Mouse (Mus musculus) heart, embryonic 14.5 days (tissue): ENCODE measurements around the gene Ptbp3. TPM values are rescaled to one million over a fixed set of nuclear protein-coding genes. Genes with fewer than 3 reads are reported as not detected.

Experiments used
- ATAC-seq: fragments of 200-750 bp; cut with Nextera tagmentation; 2 replicates; pipeline ENCODE4 v1.8.0; 2017; ENCODE audit warnings: low read depth, moderate TSS enrichment; ENCODE audit not compliant: insufficient number of reproducible peaks, insufficient read depth, low FRiP score
- H3K27ac ChIP-seq, 2 experiments: fragments of 200-500 bp in 1 of 2; fragments of 300-500 bp in 1 of 2; sonication (generic) in 1 of 2; replicated peaks in 1 of 2; 2 replicates each; pipeline ENCODE4 v1.5.1; 2012 to 2014; ENCODE audit warnings: low read depth in 2 of 2, low read length in 2 of 2, control low read depth in 1 of 2, mild to moderate bottlenecking in 1 of 2, mixed read lengths in 1 of 2; ENCODE audit not compliant: control insufficient read depth in 1 of 2, insufficient read depth in 1 of 2
- H3K27me3 ChIP-seq: fragments of 300-500 bp; sonication (generic); 2 replicates; pipeline ENCODE4 v1.6.1; 2014; ENCODE audit warnings: mild to moderate bottlenecking, low read length, control low read depth; ENCODE audit not compliant: control insufficient read depth, insufficient read depth
- H3K36me3 ChIP-seq: fragments of 300-500 bp; sonication (generic); 2 replicates; pipeline ENCODE4 v1.6.1; 2014; ENCODE audit warnings: mild to moderate bottlenecking, control low read depth, low read length, mixed read lengths; ENCODE audit not compliant: control insufficient read depth, insufficient read depth
- H3K4me1 ChIP-seq, 2 experiments: fragments of 200-500 bp in 1 of 2; fragments of 300-500 bp in 1 of 2; sonication (generic) in 1 of 2; 2 replicates each; pipeline ENCODE4 v1.6.1; 2012 to 2014; ENCODE audit warnings: low read length in 2 of 2, control low read depth in 1 of 2, mixed read lengths in 1 of 2; ENCODE audit not compliant: control insufficient read depth in 2 of 2, insufficient read depth in 2 of 2
- H3K4me2 ChIP-seq: fragments of 300-500 bp; sonication (generic); 2 replicates; pipeline ENCODE4 v1.6.1; 2014; ENCODE audit warnings: mild to moderate bottlenecking, low read length
- H3K4me3 ChIP-seq, 2 experiments: fragments of 200-500 bp in 1 of 2; fragments of 300-500 bp in 1 of 2; sonication (generic) in 1 of 2; 2 replicates each; pipeline ENCODE4 v1.5.1; 2012 to 2014; ENCODE audit warnings: low read length in 2 of 2, mild to moderate bottlenecking in 2 of 2, control low read depth in 1 of 2, low read depth in 1 of 2, moderate library complexity in 1 of 2; ENCODE audit not compliant: control insufficient read depth in 1 of 2, insufficient read depth in 1 of 2
- H3K9ac ChIP-seq: fragments of 300-500 bp; sonication (generic); 2 replicates; pipeline ENCODE4 v1.6.1; 2014; ENCODE audit warnings: mild to moderate bottlenecking, low read length
- H3K9me3 ChIP-seq: fragments of 300-500 bp; sonication (generic); 2 replicates; pipeline ENCODE4 v1.6.1; 2016; ENCODE audit warnings: low read length, control low read depth; ENCODE audit not compliant: control insufficient read depth
- WGBS: fragments of 180-500 bp; shearing (Covaris S2); extraction: QIAGEN DNeasy Blood & Tissue Kit; methylation state at CpG from one replicate; pipeline ENCODE4 v1.1.7; 2014; 5-methylcytosine and 5-hydroxymethylcytosine counted together
- polyA plus RNA-seq: library from polyadenylated mRNA; unstranded; fragments of >200 nt; fragmentation: Nextera tagmentation; extraction: Ambion mirVana; gene quantifications from 2 replicates; pipeline ENCODE4 v1.2.1, GENCODE M21; 2014

Ptbp3 gene
- polyA plus RNA-seq, 1 experiment from 2014 or later, result 37.7 TPM

DNA sequence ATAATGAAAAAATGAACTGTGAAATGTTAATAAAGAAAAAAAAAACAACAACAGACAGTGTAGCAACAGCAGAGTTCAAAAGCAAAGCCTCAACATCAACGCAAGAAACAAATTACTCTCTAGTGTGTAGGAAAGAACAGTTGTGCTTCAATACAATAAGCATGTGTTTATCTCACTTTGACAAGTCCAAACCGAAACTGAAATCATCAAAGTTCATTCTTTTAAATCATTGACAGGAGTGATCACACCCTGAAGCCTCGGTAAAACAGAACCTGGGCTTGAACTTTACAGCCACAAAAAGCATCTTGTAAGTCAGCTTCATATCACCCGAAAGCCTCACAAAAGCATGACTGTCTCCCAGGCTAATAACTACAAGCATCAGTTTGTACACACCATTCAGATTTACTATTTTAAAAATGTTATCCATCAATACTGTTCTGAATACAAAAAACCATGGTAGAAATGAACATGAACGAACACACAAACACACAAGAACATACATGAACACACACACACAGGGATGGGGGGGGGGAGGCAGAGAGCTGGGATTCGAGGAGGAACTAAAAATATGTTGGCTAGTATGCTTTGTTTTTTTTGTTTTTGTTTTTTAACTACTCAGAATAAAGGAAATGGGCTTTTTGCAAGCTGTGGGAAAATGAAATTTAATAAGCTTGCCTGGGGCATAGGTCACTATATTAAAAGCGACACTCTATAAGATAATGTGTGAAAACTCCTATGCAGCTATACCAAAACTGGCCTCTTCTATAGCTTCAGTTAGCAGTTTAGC is 2.7 kb downstream of the Ptbp3 start:
- H3K4me2 ChIP-seq, result peak overlapping the region; percentile 93
- WGBS, result 51% methylated on average over 7 of the region's 7 CpGs
- no peak overlapping the region for H3K27ac ChIP-seq
- H3K9ac ChIP-seq, result no peak overlapping the region; the same call in 1 of the 2 replicates
- no peak for ATAC-seq
- no peaks in the 10 kb centered on the region for H3K27me3 ChIP-seq
- peaks cover 0 to 25% of the 10 kb centered on the region in 2 experiments; a peak in 2 of 4 replicates for H3K4me1 ChIP-seq
- H3K9me3 ChIP-seq, result no peaks in the 10 kb centered on the region
- H3K36me3 ChIP-seq, result no peaks in the 10 kb centered on the region
- peak overlapping the region in 1 of 2 experiments; percentile 95; a peak in 1 of 4 replicates for H3K4me3 ChIP-seq

DNA sequence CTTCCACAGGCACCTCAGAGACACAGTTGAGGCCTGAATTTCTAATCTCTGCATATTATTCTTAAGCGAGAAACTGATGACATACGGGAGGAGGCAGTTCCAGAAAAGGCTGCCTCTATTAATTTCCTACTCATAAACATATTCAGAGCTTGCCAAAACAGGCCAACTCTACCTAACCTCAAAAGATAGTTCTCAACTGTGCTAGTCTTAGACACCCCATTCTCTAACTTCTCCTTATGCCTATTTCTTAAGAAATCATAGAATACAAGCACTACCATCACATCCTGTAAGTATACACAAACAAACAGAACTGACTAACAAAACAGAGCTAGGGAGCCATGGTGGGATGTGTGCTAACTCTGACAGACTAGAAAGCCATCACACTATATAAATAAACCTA is 4.5 kb downstream of the Ptbp3 start:
- Histone ChIP-seq H3K4me2 (no peak overlapping the region), H3K4me1 (peaks cover 0 to 24% of the 10 kb centered on the region in 2 experiments; a peak in 2 of 4 replicates), H3K4me3 (no peak overlapping the region), H3K36me3 (no peaks in the 10 kb centered on the region), H3K9ac (no peak overlapping the region), H3K27me3 (no peaks in the 10 kb centered on the region), H3K9me3 (no peaks in the 10 kb centered on the region), H3K27ac (no peak overlapping the region)
- WGBS, result 57% methylated on average over 2 of the region's 2 CpGs
- no peak for ATAC-seq

DNA sequence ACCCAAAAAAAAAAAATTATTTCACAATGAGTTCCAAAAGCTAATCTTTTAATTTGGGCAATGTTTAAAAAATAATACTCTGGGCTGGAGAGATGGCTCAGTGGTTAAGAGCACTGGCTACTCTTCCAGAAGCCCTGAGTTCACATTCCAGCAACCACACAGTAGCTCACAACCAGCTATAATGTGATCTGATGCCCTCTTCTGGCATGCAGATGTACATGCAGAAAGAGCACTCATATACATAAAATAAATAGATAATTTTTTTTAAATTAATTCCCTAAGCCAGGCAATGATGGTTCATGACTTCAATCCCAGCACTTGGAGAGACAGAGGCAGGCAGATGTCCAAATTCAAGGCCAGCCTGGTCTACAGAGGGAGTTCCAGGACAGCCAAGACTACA is 6.2 kb downstream of the Ptbp3 start:
- Histone ChIP-seq H3K27me3 (no peaks in the 10 kb centered on the region), H3K9ac (no peak overlapping the region), H3K4me3 (no peak overlapping the region), H3K4me2 (no peak overlapping the region), H3K27ac (no peak overlapping the region), H3K36me3 (no peaks in the 10 kb centered on the region), H3K4me1 (peaks cover 0 to 23% of the 10 kb centered on the region in 2 experiments; a peak in 2 of 4 replicates), H3K9me3 (no peaks in the 10 kb centered on the region)
- no peak for ATAC-seq

DNA sequence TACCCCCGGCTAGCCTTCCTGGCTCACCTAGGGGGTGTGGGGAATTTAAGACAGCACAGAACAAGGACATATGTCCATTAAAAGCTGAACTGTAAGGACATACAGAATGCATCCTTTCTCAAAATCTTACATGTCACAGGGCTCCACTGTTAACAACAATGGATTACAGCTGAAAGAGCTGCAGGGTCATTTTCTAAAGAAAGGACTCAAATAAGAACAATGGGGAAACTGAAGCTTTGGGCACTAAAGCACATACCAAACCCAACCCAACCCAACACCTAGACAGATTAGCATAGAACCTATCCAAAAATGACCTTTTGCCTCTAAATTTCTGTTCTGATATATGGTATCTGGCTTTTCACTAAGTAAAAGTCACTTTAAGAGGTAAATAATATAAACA is 12.9 kb downstream of the Ptbp3 start:
- 93% methylated on average over 1 of the region's 1 CpGs for WGBS
- no peak overlapping the region for H3K4me2 ChIP-seq

GRCm38 (mm10) chr4:59535624-59536023 is 13.5 kb downstream of the Ptbp3 start:
- no peak for ATAC-seq
- Histone ChIP-seq H3K9ac (no peak overlapping the region), H3K4me1 (peaks cover 0 to 11% of the 10 kb centered on the region in 2 experiments; a peak in 2 of 4 replicates), H3K27ac (no peak overlapping the region), H3K27me3 (no peaks in the 10 kb centered on the region), H3K36me3 (no peaks in the 10 kb centered on the region), H3K9me3 (no peaks in the 10 kb centered on the region), H3K4me3 (no peak overlapping the region), H3K4me2 (no peak overlapping the region)

More for the DNA sequence above, 12.9 kb downstream of the Ptbp3 start:
- ATAC-seq, result no peak
- Histone ChIP-seq H3K9ac (no peak overlapping the region), H3K4me3 (no peak overlapping the region), H3K4me1 (peaks cover 0 to 11% of the 10 kb centered on the region in 2 experiments; a peak in 2 of 4 replicates), H3K27me3 (no peaks in the 10 kb centered on the region), H3K36me3 (no peaks in the 10 kb centered on the region), H3K27ac (no peak overlapping the region), H3K9me3 (no peaks in the 10 kb centered on the region)

DNA sequence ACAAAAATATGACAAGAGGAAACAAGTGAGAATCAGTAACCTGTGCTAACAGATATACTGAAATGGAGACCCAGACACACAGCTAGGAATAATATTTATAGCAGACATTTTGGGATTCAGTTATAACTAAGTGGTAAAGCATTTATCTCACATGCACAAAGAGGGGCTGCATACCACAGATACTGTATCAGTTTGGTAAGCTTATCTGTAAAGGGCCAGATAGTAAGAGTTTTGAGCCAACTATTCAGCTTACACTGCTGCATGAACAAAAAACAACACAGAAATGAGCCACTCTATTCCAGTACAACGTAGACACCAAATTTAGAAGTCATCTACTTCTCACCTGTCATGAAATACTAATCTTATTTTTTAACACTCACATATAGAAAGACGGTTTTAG is 15.9 kb downstream of the Ptbp3 start:
- no peak for ATAC-seq
- WGBS, result 8% methylated on average over 2 of the region's 2 CpGs
- H3K4me2 ChIP-seq, result peak overlapping the region; percentile 18; the same call in 1 of the 2 replicates
- H3K27me3 ChIP-seq, result no peaks in the 10 kb centered on the region
- peak overlapping the region in 1 of 2 experiments; percentile 47; a peak in 2 of 4 replicates for H3K27ac ChIP-seq
- H3K9me3 ChIP-seq, result no peaks in the 10 kb centered on the region
- H3K36me3 ChIP-seq, result no peaks in the 10 kb centered on the region
- H3K4me3 ChIP-seq, result no peak overlapping the region
- no peak overlapping the region for H3K9ac ChIP-seq
- peaks cover 0 to 14% of the 10 kb centered on the region in 2 experiments; a peak in 2 of 4 replicates for H3K4me1 ChIP-seq

DNA sequence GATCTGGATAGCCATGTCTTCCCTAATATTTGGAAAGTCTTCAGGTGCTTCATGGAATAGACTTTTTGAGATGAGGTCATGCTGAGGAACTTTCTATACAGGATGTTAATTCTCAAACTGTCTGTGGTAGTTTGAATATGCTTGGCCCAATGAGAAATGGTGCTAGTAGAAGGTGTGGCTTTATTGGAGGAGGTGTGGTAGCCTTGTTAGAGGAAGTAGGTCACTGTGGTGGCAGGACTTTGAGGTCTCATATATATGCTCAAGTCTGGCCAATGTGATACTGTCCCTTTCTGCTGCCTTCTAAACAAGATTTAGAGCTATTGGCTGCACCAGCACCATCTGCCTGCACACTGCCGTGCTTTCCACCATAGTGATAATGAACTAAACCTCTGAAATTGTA is 18.0 kb downstream of the Ptbp3 start:
- no peak overlapping the region for H3K4me3 ChIP-seq
- no peak for ATAC-seq
- H3K36me3 ChIP-seq, result no peaks in the 10 kb centered on the region
- H3K27me3 ChIP-seq, result no peaks in the 10 kb centered on the region
- WGBS, result 88% methylated on average over 1 of the region's 1 CpGs
- H3K9me3 ChIP-seq, result no peaks in the 10 kb centered on the region
- H3K27ac ChIP-seq, result no peak overlapping the region
- peaks cover 0 to 14% of the 10 kb centered on the region in 2 experiments; a peak in 2 of 4 replicates for H3K4me1 ChIP-seq
- H3K4me2 ChIP-seq, result no peak overlapping the region
- no peak overlapping the region for H3K9ac ChIP-seq
